13 mouse cellular contexts compared by ENCODE assay signal in genomic region chr6:85218684-85219445, GRCm38 (mm10). TPM values are rescaled to one million over a fixed set of nuclear protein-coding genes. Genes with fewer than 3 reads are reported as not detected.
DNase-seq lines count a peak whose midpoint lies in the region; ATAC-seq and TF ChIP-seq lines count a peak whose summit lies in the region.
"Had no signal": no experiment of that assay in that cellular context is flagged by ENCODE, and none has a peak within 500 bp of the region (broad histone marks: within the 10 kb centered on the region; RNA-seq: fewer than 3 reads in every experiment).

No protein-coding gene starts in this region.

- no peak for TF ChIP-seq CTCF in cortical plate, adult 2 months (IDR thresholded peaks at IDR 0.05; ENCODE audit: extremely low read depth, insufficient read depth, low read length)

- no peak overlapping the region for H3K4me2 ChIP-seq in forebrain, embryonic 11.5 days (ENCODE audit: low read depth, low read length, severe bottlenecking)
- H3K4me2 ChIP-seq: neural tube, embryonic 13.5 days had no signal

- H3K9me3 ChIP-seq in forebrain, embryonic 11.5 days (ENCODE audit: control insufficient read depth, low read length) = no peaks in the 10 kb centered on the region
- H3K9me3 ChIP-seq in limb, embryonic 10.5 days (replicated peaks) = no peaks in the 10 kb centered on the region
- H3K9me3 ChIP-seq: neural tube, embryonic 13.5 days had no signal

- 40% methylated on average over 5 of the region's 5 CpGs for WGBS in forebrain, embryonic 11.5 days
- 57% methylated on average over 5 of the region's 5 CpGs for WGBS in limb, embryonic 10.5 days

- peaks cover 13% of the 10 kb centered on the region for H3K4me1 ChIP-seq in cortical plate, adult 2 months (ENCODE audit: control insufficient read depth, insufficient read depth, low read length)
- peaks cover 5% of the 10 kb centered on the region for H3K4me1 ChIP-seq in forebrain, embryonic 11.5 days (replicated peaks; ENCODE audit: control insufficient read depth, insufficient read depth, low read length)
- H3K4me1 ChIP-seq in limb, embryonic 10.5 days = peaks cover 52% of the 10 kb centered on the region

- peak; percentile 40 for DNase-seq in left cerebral cortex, adult 11 months (ENCODE audit: low spot score)
- DNase-seq in left cerebral cortex, adult 9 months (ENCODE audit: low spot score in 2 of 2) = no peak
- DNase-seq in forebrain, embryonic 11.5 days (ENCODE audit: low spot score) = no peak
- DNase-seq in limb, embryonic 10.5 days (ENCODE audit: low spot score) = no peak
- DNase-seq in cerebellum, postnatal 4 days (ENCODE audit: low spot score in 2 of 2) = no peak
- no peak for DNase-seq in right cerebral cortex, adult 18-20 months
- DNase-seq: cerebellum, adult 9-10 months; heart, adult 2 months; kidney, postnatal 25 days had no signal

- H3K4me3 ChIP-seq in cortical plate, adult 2 months (ENCODE audit: insufficient read depth, low read length) = no peak overlapping the region
- H3K4me3 ChIP-seq in forebrain, embryonic 11.5 days (ENCODE audit: low read depth, low read length) = no peak overlapping the region
- no peak overlapping the region for H3K4me3 ChIP-seq in limb, embryonic 10.5 days
- H3K4me3 ChIP-seq: heart, adult 2 months; neural tube, embryonic 13.5 days had no signal

- no peak overlapping the region for H3K9ac ChIP-seq in forebrain, embryonic 11.5 days (ENCODE audit: low read length)
- H3K9ac ChIP-seq: neural tube, embryonic 13.5 days had no signal

- H3K27ac ChIP-seq in cortical plate, adult 2 months (ENCODE audit: insufficient read depth, low read length) = peak overlapping the region; percentile 92
- H3K27ac ChIP-seq in forebrain, embryonic 11.5 days (ENCODE audit: low read depth, low read length) = no peak overlapping the region
- peak overlapping the region; percentile 72 for H3K27ac ChIP-seq in limb, embryonic 10.5 days
- H3K27ac ChIP-seq: heart, adult 2 months; neural tube, embryonic 13.5 days had no signal

- ATAC-seq in forebrain, embryonic 11.5 days (replicated peaks; ENCODE audit: low FRiP score) = peak; percentile 40; the same call in 1 of the 2 replicates
- ATAC-seq: inflammation-experienced regulatory T-cells, adult 6 months had no signal

- no peaks in the 10 kb centered on the region for H3K27me3 ChIP-seq in forebrain, embryonic 11.5 days (ENCODE audit: control insufficient read depth, insufficient read depth, low read length)
- H3K27me3 ChIP-seq in limb, embryonic 10.5 days (ENCODE audit: low read depth, poor library complexity, severe bottlenecking) = peaks cover 14% of the 10 kb centered on the region; the same call in 1 of the 2 replicates
- H3K27me3 ChIP-seq: neural tube, embryonic 13.5 days had no signal

- TF ChIP-seq POLR2A in cortical plate, adult 2 months (IDR thresholded peaks at IDR 0.05; ENCODE audit: extremely low read depth, insufficient read depth, low read length) = no peak

- H3K36me3 ChIP-seq in forebrain, embryonic 11.5 days (ENCODE audit: control insufficient read depth, insufficient read depth, low read length) = no peaks in the 10 kb centered on the region
- no peaks in the 10 kb centered on the region for H3K36me3 ChIP-seq in limb, embryonic 10.5 days
- H3K36me3 ChIP-seq: neural tube, embryonic 13.5 days had no signal

RNA-seq across cellular contexts. Expression of gene Emx1, which starts 31.6 kb away (rescaled TPM):
- 46.4 and 51.2 TPM in 2 replicates for polyA plus RNA-seq in cortical plate, adult 2 months (2012; rRNA removed)
- 63.5 and 67.2 TPM in 2 replicates for polyA plus RNA-seq in forebrain, embryonic 11.5 days (2014; fragmentation: Nextera tagmentation; extraction: Ambion mirVana)
- polyA plus RNA-seq in limb, embryonic 10.5 days (2016; fragmentation: Nextera tagmentation; extraction: Ambion mirVana) = 1.8 and 3.9 TPM in 2 replicates
- polyA plus RNA-seq: heart, adult 2 months; inflammation-experienced regulatory T-cells, adult 6 months; liver, adult 2 months; neural tube, embryonic 13.5 days had no signal
